Mouse (Mus musculus) ES-E14 (cell line): ENCODE measurements around the gene Hist2h3b.

ENCODE experiments used
- CHD2 ChIP-seq: IDR thresholded peaks from 2 replicates; pipeline ENCODE4 v1.6.1; 2014; ENCODE audit warnings: mild to moderate bottlenecking, low read depth, low read length, inconsistent platforms
- HCFC1 ChIP-seq: IDR thresholded peaks from 2 replicates; pipeline ENCODE4 v1.6.1; 2012; ENCODE audit warnings: low read length, inconsistent platforms, borderline replicate concordance; ENCODE audit not compliant: insufficient read depth
- MAFK ChIP-seq: IDR thresholded peaks from 2 replicates; pipeline ENCODE4 v1.6.1; 2014; ENCODE audit warnings: mild to moderate bottlenecking, low read depth, low read length, inconsistent platforms; ENCODE audit not compliant: insufficient read depth
- ZC3H11A ChIP-seq: IDR thresholded peaks from 2 replicates; pipeline ENCODE4 v1.6.1; 2012; ENCODE audit warnings: low read depth, mild to moderate bottlenecking, inconsistent platforms, low read length, borderline replicate concordance
- ZNF384 ChIP-seq: IDR thresholded peaks from 2 replicates; pipeline ENCODE4 v1.6.1; 2012; ENCODE audit warnings: low read depth, low read length, inconsistent platforms

DNA sequence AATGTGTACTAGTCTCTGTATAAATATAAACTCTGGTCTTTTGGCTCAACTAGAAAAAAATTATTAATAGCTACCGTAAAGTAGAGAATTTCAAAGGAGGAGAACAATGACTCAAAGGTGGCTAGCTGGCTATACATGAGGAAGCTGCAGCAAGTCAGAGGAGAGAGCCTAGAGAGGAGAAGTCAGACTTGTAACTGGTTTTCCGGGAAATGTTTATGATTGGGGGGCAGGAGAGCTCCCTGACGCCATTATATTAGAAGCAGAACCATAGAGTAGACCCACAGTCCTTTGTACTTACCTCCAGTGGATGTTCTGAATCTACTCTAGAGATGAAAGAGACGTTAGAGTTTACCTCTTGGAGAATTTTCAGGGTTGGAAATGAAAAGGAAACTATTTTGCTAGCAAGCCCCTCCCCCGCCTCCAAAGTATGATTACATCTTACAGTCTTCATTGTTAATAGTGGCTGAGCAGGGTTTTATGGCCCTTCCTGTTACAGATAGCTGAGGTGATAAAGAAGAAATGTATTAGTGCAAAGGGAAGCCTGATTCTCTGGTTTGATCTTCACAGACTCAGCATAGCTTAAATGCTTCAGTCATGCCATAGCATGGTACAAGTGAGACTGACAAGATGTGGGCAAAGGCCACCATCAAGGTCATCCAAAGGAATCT is 12.4 kb upstream of the Hist2h3b start:
- TF ChIP-seq ZC3H11A, result no peak
- TF ChIP-seq HCFC1, result no peak
- TF ChIP-seq ZNF384, result no peak
- no peak for TF ChIP-seq MAFK
- no peak for TF ChIP-seq CHD2
